Mouse (Mus musculus): ENCODE measurements around the gene Dab2ip. TPM values are rescaled to one million over a fixed set of nuclear protein-coding genes. Genes with fewer than 3 reads are reported as not detected.

Gene Dab2ip
- polyA plus RNA-seq, 1 experiment from 2014 or later, result 42.3 TPM

DNA sequence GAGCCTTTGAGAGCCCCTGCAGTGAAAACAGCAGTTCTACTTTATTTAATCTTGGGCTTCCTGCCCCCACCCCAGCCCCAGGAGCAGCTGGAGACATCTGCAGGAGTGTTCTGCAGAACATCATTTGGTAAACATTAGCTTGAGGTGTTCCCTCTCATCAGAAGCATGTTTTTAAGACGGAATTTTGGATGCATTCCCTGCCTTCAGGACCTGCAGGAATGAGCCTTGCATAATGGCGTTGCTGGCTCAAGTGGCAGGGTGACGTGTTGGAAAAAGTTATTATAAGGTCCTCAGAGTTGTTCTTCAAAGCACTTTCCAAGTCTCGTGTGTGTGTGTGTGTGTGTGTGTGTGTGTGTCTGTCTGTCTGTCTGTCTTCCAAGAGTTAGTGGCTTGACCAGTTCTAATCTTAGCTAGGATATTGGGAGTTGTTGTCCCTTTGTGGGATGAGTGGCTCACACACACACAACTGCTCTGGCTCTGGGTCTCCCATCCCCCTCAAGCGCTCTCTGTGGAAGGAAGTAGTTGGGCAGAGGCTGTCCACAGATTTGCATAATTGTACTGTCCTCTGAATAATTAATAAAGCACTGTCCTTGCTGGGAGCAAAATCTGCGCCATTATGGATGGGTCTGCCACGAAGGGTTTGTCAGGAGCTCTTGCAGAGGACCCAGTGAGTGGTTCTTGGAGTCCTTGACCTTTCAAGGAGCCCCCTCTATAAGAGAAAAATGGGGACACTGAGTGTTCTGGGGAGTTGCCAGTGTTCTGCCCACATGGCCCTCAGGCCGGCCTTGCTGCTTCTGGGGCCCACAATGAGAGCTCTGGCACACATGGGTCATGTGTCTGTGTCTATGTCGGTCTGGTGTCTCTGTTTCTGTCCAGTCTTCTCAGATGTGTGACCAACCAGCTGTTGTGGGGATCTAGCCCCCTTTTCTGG, 114.2 kb downstream of the Dab2ip start:
- WGBS, result 81% methylated on average over 9 of the region's 9 CpGs
- Histone ChIP-seq H3K9me3 (ENCODE audit: control insufficient read depth, low read length) (no peaks in the 10 kb centered on the region), H3K27ac (ENCODE audit: low read depth, low read length) (no peak overlapping the region), H3K9ac (ENCODE audit: low read length) (no peak overlapping the region), H3K4me1 (ENCODE audit: control insufficient read depth, insufficient read depth, low read length) (peaks cover 26% of the 10 kb centered on the region), H3K27me3 (ENCODE audit: control insufficient read depth, insufficient read depth, low read length) (no peaks in the 10 kb centered on the region), H3K4me2 (no peak overlapping the region), H3K36me3 (ENCODE audit: control insufficient read depth, insufficient read depth, low read length) (no peaks in the 10 kb centered on the region), H3K4me3 (ENCODE audit: low read depth, low read length) (no peak overlapping the region)
- ATAC-seq (ENCODE audit: low FRiP score), result peak; percentile 33; the same call in 1 of the 2 replicates
- no peak for DNase-seq (ENCODE audit: low spot score, missing footprints)

- H3K36me3 ChIP-seq (ENCODE audit: control insufficient read depth, insufficient read depth, low read length), result no peaks in the 10 kb centered on the region
- peaks cover 34% of the 10 kb centered on the region for H3K4me1 ChIP-seq (ENCODE audit: control insufficient read depth, insufficient read depth, low read length)
- H3K4me2 ChIP-seq, result no peak overlapping the region
- no peak overlapping the region for H3K27ac ChIP-seq (ENCODE audit: low read depth, low read length)
- 93% methylated on average over 3 of the region's 3 CpGs for WGBS
- no peak overlapping the region for H3K4me3 ChIP-seq (ENCODE audit: low read depth, low read length)
- no peaks in the 10 kb centered on the region for H3K27me3 ChIP-seq (ENCODE audit: control insufficient read depth, insufficient read depth, low read length)
- H3K9me3 ChIP-seq (ENCODE audit: control insufficient read depth, low read length), result no peaks in the 10 kb centered on the region
- no peak for ATAC-seq (ENCODE audit: low FRiP score)
- H3K9ac ChIP-seq (ENCODE audit: low read length), result no peak overlapping the region
- DNase-seq (ENCODE audit: low spot score, missing footprints), result no peak
Observed at GRCm38 (mm10) chr2:35673181-35673580, 115.1 kb downstream of the Dab2ip start.

- no peaks in the 10 kb centered on the region for H3K36me3 ChIP-seq (ENCODE audit: control insufficient read depth, insufficient read depth, low read length)
- no peaks in the 10 kb centered on the region for H3K9me3 ChIP-seq (ENCODE audit: control insufficient read depth, low read length)
- no peak overlapping the region for H3K27ac ChIP-seq (ENCODE audit: low read depth, low read length)
- H3K27me3 ChIP-seq (ENCODE audit: control insufficient read depth, insufficient read depth, low read length), result no peaks in the 10 kb centered on the region
- no peak overlapping the region for H3K4me3 ChIP-seq (ENCODE audit: low read depth, low read length)
- DNase-seq (ENCODE audit: low spot score, missing footprints) (no peak), ATAC-seq (ENCODE audit: low FRiP score) (no peak)
- WGBS, result 85% methylated on average over 3 of the region's 3 CpGs
- H3K9ac ChIP-seq (ENCODE audit: low read length), result no peak overlapping the region
- H3K4me2 ChIP-seq, result no peak overlapping the region
- peaks cover 38% of the 10 kb centered on the region for H3K4me1 ChIP-seq (ENCODE audit: control insufficient read depth, insufficient read depth, low read length)
Observed at GRCm38 (mm10) chr2:35673986-35674385, 115.9 kb downstream of the Dab2ip start.

- 90% methylated on average over 5 of the region's 5 CpGs for WGBS
- Histone ChIP-seq H3K9ac (ENCODE audit: low read length) (no peak overlapping the region), H3K27me3 (ENCODE audit: control insufficient read depth, insufficient read depth, low read length) (no peaks in the 10 kb centered on the region), H3K4me2 (no peak overlapping the region), H3K4me3 (ENCODE audit: low read depth, low read length) (no peak overlapping the region), H3K4me1 (ENCODE audit: control insufficient read depth, insufficient read depth, low read length) (peaks cover 38% of the 10 kb centered on the region), H3K36me3 (ENCODE audit: control insufficient read depth, insufficient read depth, low read length) (no peaks in the 10 kb centered on the region), H3K9me3 (ENCODE audit: control insufficient read depth, low read length) (no peaks in the 10 kb centered on the region), H3K27ac (ENCODE audit: low read depth, low read length) (no peak overlapping the region)
- ATAC-seq (ENCODE audit: low FRiP score) (no peak), DNase-seq (ENCODE audit: low spot score, missing footprints) (no peak)
Observed at GRCm38 (mm10) chr2:35674431-35674830, 116.4 kb downstream of the Dab2ip start.

DNA sequence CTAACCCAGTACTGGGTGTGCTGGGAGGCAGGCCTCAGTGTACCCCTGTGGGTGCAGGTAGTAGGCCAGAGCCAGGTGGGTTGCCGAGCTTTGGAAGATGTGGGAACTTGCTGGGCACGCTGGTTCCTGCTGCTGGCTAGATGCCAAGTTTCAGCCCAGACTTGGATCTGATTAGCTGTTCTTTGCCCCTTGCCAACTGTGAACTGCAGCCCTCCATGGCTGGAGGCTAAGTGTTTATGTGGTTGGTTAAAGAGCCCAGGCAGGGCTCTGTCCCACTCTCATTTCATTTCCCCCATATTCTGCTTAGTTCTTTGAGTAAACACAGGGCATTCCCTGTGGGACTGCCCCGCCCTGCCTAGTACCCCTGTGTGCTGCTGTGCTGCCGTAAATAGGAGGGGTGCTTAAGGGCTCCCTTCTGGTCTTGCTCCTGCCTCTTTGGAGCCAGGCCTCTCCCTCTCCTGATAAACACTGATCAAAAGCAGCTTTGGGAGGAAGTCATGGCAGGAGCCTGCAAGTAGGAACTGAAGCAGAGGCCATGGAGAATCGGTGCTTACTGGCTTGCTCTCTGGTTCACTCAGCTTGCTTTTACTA, 118.1 kb downstream of the Dab2ip start:
- Histone ChIP-seq H3K27ac (ENCODE audit: low read depth, low read length) (no peak overlapping the region), H3K36me3 (ENCODE audit: control insufficient read depth, insufficient read depth, low read length) (no peaks in the 10 kb centered on the region; the same call in 1 of the 2 replicates), H3K9me3 (ENCODE audit: control insufficient read depth, low read length) (no peaks in the 10 kb centered on the region), H3K4me3 (ENCODE audit: low read depth, low read length) (no peak overlapping the region), H3K27me3 (ENCODE audit: control insufficient read depth, insufficient read depth, low read length) (no peaks in the 10 kb centered on the region), H3K4me2 (no peak overlapping the region), H3K4me1 (ENCODE audit: control insufficient read depth, insufficient read depth, low read length) (peaks cover 49% of the 10 kb centered on the region), H3K9ac (ENCODE audit: low read length) (no peak overlapping the region)
- ATAC-seq (ENCODE audit: low FRiP score) (no peak), DNase-seq (ENCODE audit: low spot score, missing footprints) (no peak)
- WGBS, result 73% methylated on average over 5 of the region's 5 CpGs

DNA sequence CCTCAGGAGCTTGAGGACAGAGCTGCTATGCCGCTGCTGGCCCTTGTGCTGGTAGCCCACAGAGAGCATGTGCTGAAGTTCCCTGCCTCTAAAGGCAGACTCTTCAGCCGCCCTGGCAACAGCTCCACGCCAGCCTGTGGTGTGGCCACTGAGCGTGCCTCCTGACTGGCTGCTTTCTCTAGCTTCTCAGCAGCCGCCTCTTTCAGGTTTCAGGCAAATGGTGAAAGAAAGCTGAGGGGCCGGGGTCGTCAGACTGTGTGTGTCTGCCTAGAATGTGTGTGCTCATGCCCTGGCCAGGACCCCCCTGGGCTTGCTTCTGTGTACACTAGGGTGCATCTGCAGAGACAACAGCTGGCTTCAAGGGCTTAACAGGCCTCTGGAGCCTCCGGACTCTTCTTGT, 119.8 kb downstream of the Dab2ip start:
- Histone ChIP-seq H3K4me2 (no peak overlapping the region), H3K36me3 (ENCODE audit: control insufficient read depth, insufficient read depth, low read length) (no peaks in the 10 kb centered on the region; the same call in 1 of the 2 replicates), H3K9ac (ENCODE audit: low read length) (peak overlapping the region; percentile 34), H3K4me3 (ENCODE audit: low read depth, low read length) (no peak overlapping the region), H3K9me3 (ENCODE audit: control insufficient read depth, low read length) (no peaks in the 10 kb centered on the region), H3K27me3 (ENCODE audit: control insufficient read depth, insufficient read depth, low read length) (no peaks in the 10 kb centered on the region), H3K4me1 (ENCODE audit: control insufficient read depth, insufficient read depth, low read length) (peaks cover 42% of the 10 kb centered on the region), H3K27ac (ENCODE audit: low read depth, low read length) (peak overlapping the region; percentile 69)
- ATAC-seq (ENCODE audit: low FRiP score) (peak; percentile 74), DNase-seq (ENCODE audit: low spot score, missing footprints) (no peak)
- WGBS, result 14% methylated on average over 8 of the region's 8 CpGs

GRCm38 (mm10) chr2:35678440-35678839, 120.4 kb downstream of the Dab2ip start:
- H3K9me3 ChIP-seq (ENCODE audit: control insufficient read depth, low read length), result no peaks in the 10 kb centered on the region
- DNase-seq (ENCODE audit: low spot score, missing footprints) (no peak), ATAC-seq (ENCODE audit: low FRiP score) (peak; percentile 12; the same call in 1 of the 2 replicates)
- H3K4me3 ChIP-seq (ENCODE audit: low read depth, low read length), result no peak overlapping the region
- no peak overlapping the region for H3K9ac ChIP-seq (ENCODE audit: low read length)
- H3K27me3 ChIP-seq (ENCODE audit: control insufficient read depth, insufficient read depth, low read length), result no peaks in the 10 kb centered on the region
- WGBS, result 42% methylated on average over 4 of the region's 4 CpGs
- H3K36me3 ChIP-seq (ENCODE audit: control insufficient read depth, insufficient read depth, low read length), result no peaks in the 10 kb centered on the region; the same call in 1 of the 2 replicates
- peak overlapping the region; percentile 69 for H3K27ac ChIP-seq (ENCODE audit: low read depth, low read length)
- peaks cover 42% of the 10 kb centered on the region for H3K4me1 ChIP-seq (ENCODE audit: control insufficient read depth, insufficient read depth, low read length)
- no peak overlapping the region for H3K4me2 ChIP-seq

DNA sequence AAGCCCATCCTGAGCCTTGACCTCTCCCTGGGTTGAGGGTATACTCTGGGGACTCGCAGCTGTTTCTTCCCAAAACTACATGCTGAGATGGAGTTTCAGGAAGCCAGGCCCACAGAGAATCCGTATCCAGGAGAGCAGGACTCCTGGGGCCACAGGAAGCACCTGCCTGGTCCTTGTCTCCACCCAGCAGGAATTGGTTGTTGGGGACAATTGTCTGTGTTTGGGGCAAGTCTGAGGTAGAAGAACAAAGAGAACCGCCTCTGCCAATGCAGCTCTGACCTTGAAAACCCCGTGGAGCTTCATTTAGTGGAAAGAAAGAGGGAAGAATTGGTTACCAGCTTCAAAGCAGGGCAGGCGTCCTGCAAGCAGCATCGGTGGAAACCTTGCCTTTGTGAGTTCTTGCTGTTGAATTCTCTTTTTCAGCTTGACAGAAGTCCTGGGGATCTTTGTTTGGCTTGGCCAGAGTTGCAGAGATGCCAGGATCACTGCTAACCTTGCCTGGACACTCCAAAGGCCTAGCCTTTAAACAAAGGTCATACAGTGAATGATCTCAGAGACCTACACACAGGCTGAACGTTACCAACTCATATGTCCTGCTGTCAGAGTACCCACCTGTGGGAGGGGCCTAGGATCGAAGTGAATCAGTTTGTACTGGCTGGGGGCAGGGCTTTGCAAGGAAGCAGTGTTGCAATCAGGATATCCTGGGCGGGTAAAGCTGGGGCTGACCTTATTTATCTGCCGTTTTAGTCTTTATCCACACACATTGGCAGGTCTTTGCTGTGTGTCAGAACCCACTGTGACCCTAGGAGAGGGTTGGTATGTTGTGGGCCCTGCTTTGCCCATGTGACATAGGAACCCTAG, 122.0 kb downstream of the Dab2ip start:
- WGBS, result 25% methylated on average over 10 of the region's 10 CpGs
- no peaks in the 10 kb centered on the region; the same call in 1 of the 2 replicates for H3K36me3 ChIP-seq (ENCODE audit: control insufficient read depth, insufficient read depth, low read length)
- DNase-seq (ENCODE audit: low spot score, missing footprints), result no peak
- H3K4me3 ChIP-seq (ENCODE audit: low read depth, low read length), result no peak overlapping the region
- no peak overlapping the region for H3K27ac ChIP-seq (ENCODE audit: low read depth, low read length)
- no peak overlapping the region for H3K9ac ChIP-seq (ENCODE audit: low read length)
- H3K4me1 ChIP-seq (ENCODE audit: control insufficient read depth, insufficient read depth, low read length), result peaks cover 47% of the 10 kb centered on the region
- no peak overlapping the region for H3K4me2 ChIP-seq
- no peaks in the 10 kb centered on the region for H3K9me3 ChIP-seq (ENCODE audit: control insufficient read depth, low read length)
- H3K27me3 ChIP-seq (ENCODE audit: control insufficient read depth, insufficient read depth, low read length), result no peaks in the 10 kb centered on the region
- no peak for ATAC-seq (ENCODE audit: low FRiP score)

Data from midbrain, embryonic 11.5 days (tissue).